Mouse (Mus musculus) midbrain, embryonic 10.5 days (tissue): ENCODE measurements around the gene Ube2q1. TPM values are rescaled to one million over a fixed set of nuclear protein-coding genes. Genes with fewer than 3 reads are reported as not detected.
A peak's percentile ranks its signal among the peaks of the same experiment; 100 is the strongest.

Source experiments
- DNase-seq: peaks from one replicate; pipeline ENCODE4 v3.0.0-alpha.2; 2017; ENCODE audit warnings: low spot score
- H3K27ac ChIP-seq: fragments of 300-500 bp; sonication (generic); replicated peaks from 2 replicates; pipeline ENCODE4 v1.5.1; 2016; ENCODE audit warnings: mild to moderate bottlenecking
- H3K27me3 ChIP-seq: fragments of 300-500 bp; sonication (generic); 2 replicates; pipeline ENCODE4 v1.6.1; 2016; ENCODE audit warnings: low read depth, mild to moderate bottlenecking; ENCODE audit not compliant: poor library complexity, severe bottlenecking
- H3K36me3 ChIP-seq: fragments of 300-500 bp; sonication (generic); 2 replicates; pipeline ENCODE4 v1.6.1; 2016; ENCODE audit warnings: mild to moderate bottlenecking, moderate library complexity
- H3K4me1 ChIP-seq: fragments of 300-500 bp; sonication (generic); 2 replicates; pipeline ENCODE4 v1.6.1; 2016
- H3K4me3 ChIP-seq: fragments of 300-500 bp; sonication (generic); 2 replicates; pipeline ENCODE4 v1.5.1; 2016; ENCODE audit warnings: mild to moderate bottlenecking, moderate library complexity
- H3K9me3 ChIP-seq: fragments of 300-500 bp; sonication (generic); replicated peaks from 2 replicates; pipeline ENCODE4 v1.6.1; 2016; ENCODE audit warnings: mild to moderate bottlenecking
- WGBS: fragments of 180-500 bp; shearing (Covaris S2); methylation state at CpG from one replicate; pipeline ENCODE4 v1.1.7; 2016; 5-methylcytosine and 5-hydroxymethylcytosine counted together
- polyA plus RNA-seq: library from polyadenylated mRNA; unstranded; fragments of >200 nt; fragmentation: Nextera tagmentation; extraction: Ambion mirVana; gene quantifications from 2 replicates; pipeline ENCODE4 v1.2.1, GENCODE M21; 2016

Gene Ube2q1
- polyA plus RNA-seq, 1 experiment from 2014 or later: 12.9 TPM

- Histone ChIP-seq H3K9me3 (no peaks in the 10 kb centered on the region), H3K27ac (no peak overlapping the region), H3K36me3 (no peaks in the 10 kb centered on the region), H3K4me3 (no peak overlapping the region), H3K27me3 (no peaks in the 10 kb centered on the region), H3K4me1 (no peaks in the 10 kb centered on the region)
- 71% methylated on average over 3 of the region's 3 CpGs for WGBS
- DNase-seq: no peak
Observed at GRCm38 (mm10) chr3:89812166-89812565, 38.8 kb downstream of the Ube2q1 start.

GRCm38 (mm10) chr3:89814051-89814450, 40.6 kb downstream of the Ube2q1 start:
- Histone ChIP-seq H3K27ac (no peak overlapping the region), H3K36me3 (no peaks in the 10 kb centered on the region), H3K4me3 (no peak overlapping the region), H3K27me3 (no peaks in the 10 kb centered on the region), H3K4me1 (no peaks in the 10 kb centered on the region), H3K9me3 (no peaks in the 10 kb centered on the region)
- DNase-seq: no peak
- WGBS: 73% methylated on average over 7 of the region's 7 CpGs

- DNase-seq: peak; percentile 26
- H3K4me3 ChIP-seq: no peak overlapping the region
- H3K27ac ChIP-seq: no peak overlapping the region
- H3K27me3 ChIP-seq: no peaks in the 10 kb centered on the region
- no peaks in the 10 kb centered on the region for H3K9me3 ChIP-seq
- WGBS: 66% methylated on average over 4 of the region's 4 CpGs
- H3K36me3 ChIP-seq: no peaks in the 10 kb centered on the region
- H3K4me1 ChIP-seq: no peaks in the 10 kb centered on the region
Observed at GRCm38 (mm10) chr3:89817056-89817455, 43.6 kb downstream of the Ube2q1 start.

GRCm38 (mm10) chr3:89818605-89819004, 45.2 kb downstream of the Ube2q1 start:
- Histone ChIP-seq H3K4me3 (no peak overlapping the region), H3K4me1 (no peaks in the 10 kb centered on the region), H3K36me3 (no peaks in the 10 kb centered on the region), H3K27me3 (no peaks in the 10 kb centered on the region), H3K9me3 (no peaks in the 10 kb centered on the region), H3K27ac (no peak overlapping the region)
- WGBS: 82% methylated on average over 3 of the region's 3 CpGs
- DNase-seq: no peak

- H3K27ac ChIP-seq: no peak overlapping the region
- no peaks in the 10 kb centered on the region for H3K36me3 ChIP-seq
- no peaks in the 10 kb centered on the region for H3K27me3 ChIP-seq
- WGBS: 66% methylated on average over 7 of the region's 7 CpGs
- H3K9me3 ChIP-seq: no peaks in the 10 kb centered on the region
- no peaks in the 10 kb centered on the region for H3K4me1 ChIP-seq
- no peak overlapping the region for H3K4me3 ChIP-seq
- DNase-seq: no peak
Observed at GRCm38 (mm10) chr3:89819897-89820296, 46.5 kb downstream of the Ube2q1 start.

GRCm38 (mm10) chr3:89820311-89821095, 47.1 kb downstream of the Ube2q1 start:
- H3K9me3 ChIP-seq: no peaks in the 10 kb centered on the region
- DNase-seq: no peak
- H3K36me3 ChIP-seq: no peaks in the 10 kb centered on the region
- no peak overlapping the region for H3K27ac ChIP-seq
- WGBS: 92% methylated on average over 12 of the region's 12 CpGs
- no peak overlapping the region for H3K4me3 ChIP-seq
- H3K4me1 ChIP-seq: no peaks in the 10 kb centered on the region
- H3K27me3 ChIP-seq: no peaks in the 10 kb centered on the region

GRCm38 (mm10) chr3:89821096-89821513, 47.7 kb downstream of the Ube2q1 start:
- 87% methylated on average over 11 of the region's 11 CpGs for WGBS
- H3K9me3 ChIP-seq: no peaks in the 10 kb centered on the region
- H3K36me3 ChIP-seq: no peaks in the 10 kb centered on the region
- no peak overlapping the region for H3K4me3 ChIP-seq
- no peak overlapping the region for H3K27ac ChIP-seq
- H3K27me3 ChIP-seq: no peaks in the 10 kb centered on the region
- no peak for DNase-seq
- no peaks in the 10 kb centered on the region for H3K4me1 ChIP-seq

- no peak for DNase-seq
- no peak overlapping the region for H3K27ac ChIP-seq
- H3K36me3 ChIP-seq: no peaks in the 10 kb centered on the region
- H3K4me3 ChIP-seq: no peak overlapping the region
- H3K4me1 ChIP-seq: no peaks in the 10 kb centered on the region
- 75% methylated on average over 10 of the region's 10 CpGs for WGBS
- H3K9me3 ChIP-seq: no peaks in the 10 kb centered on the region
- no peaks in the 10 kb centered on the region for H3K27me3 ChIP-seq
Observed at GRCm38 (mm10) chr3:89821548-89822480, 48.4 kb downstream of the Ube2q1 start.

- H3K4me3 ChIP-seq: no peak overlapping the region
- no peak for DNase-seq
- H3K9me3 ChIP-seq: no peaks in the 10 kb centered on the region
- 79% methylated on average over 2 of the region's 2 CpGs for WGBS
- no peaks in the 10 kb centered on the region for H3K4me1 ChIP-seq
- peaks cover 13% of the 10 kb centered on the region for H3K27me3 ChIP-seq
- no peak overlapping the region for H3K27ac ChIP-seq
- H3K36me3 ChIP-seq: no peaks in the 10 kb centered on the region
Observed at GRCm38 (mm10) chr3:89823594-89823993, 50.2 kb downstream of the Ube2q1 start.

GRCm38 (mm10) chr3:89826295-89826694, 52.9 kb downstream of the Ube2q1 start:
- Histone ChIP-seq H3K27me3 (peaks cover 40% of the 10 kb centered on the region), H3K36me3 (no peaks in the 10 kb centered on the region), H3K27ac (no peak overlapping the region), H3K4me1 (peaks cover 7% of the 10 kb centered on the region), H3K9me3 (no peaks in the 10 kb centered on the region), H3K4me3 (no peak overlapping the region)
- 79% methylated on average over 3 of the region's 3 CpGs for WGBS
- DNase-seq: no peak

GRCm38 (mm10) chr3:89830815-89831591, 57.6 kb downstream of the Ube2q1 start, which contains the start of gene She:
Gene She (plus strand): TSS chr3:89831370.
- H3K4me3 ChIP-seq: peak within 1 kb of the TSS; percentile 51
- H3K27ac ChIP-seq: peak within 1 kb of the TSS; percentile 57
- peaks cover 13% of the 10 kb centered on the region for H3K4me1 ChIP-seq
- H3K36me3 ChIP-seq: no peaks in the 10 kb centered on the region
- peaks cover 77% of the 10 kb centered on the region for H3K27me3 ChIP-seq
- 3% methylated on average over 93 of the region's 96 CpGs for WGBS
- H3K9me3 ChIP-seq: no peaks in the 10 kb centered on the region
- DNase-seq: peak; percentile 34
